In the genomic region with DNA sequence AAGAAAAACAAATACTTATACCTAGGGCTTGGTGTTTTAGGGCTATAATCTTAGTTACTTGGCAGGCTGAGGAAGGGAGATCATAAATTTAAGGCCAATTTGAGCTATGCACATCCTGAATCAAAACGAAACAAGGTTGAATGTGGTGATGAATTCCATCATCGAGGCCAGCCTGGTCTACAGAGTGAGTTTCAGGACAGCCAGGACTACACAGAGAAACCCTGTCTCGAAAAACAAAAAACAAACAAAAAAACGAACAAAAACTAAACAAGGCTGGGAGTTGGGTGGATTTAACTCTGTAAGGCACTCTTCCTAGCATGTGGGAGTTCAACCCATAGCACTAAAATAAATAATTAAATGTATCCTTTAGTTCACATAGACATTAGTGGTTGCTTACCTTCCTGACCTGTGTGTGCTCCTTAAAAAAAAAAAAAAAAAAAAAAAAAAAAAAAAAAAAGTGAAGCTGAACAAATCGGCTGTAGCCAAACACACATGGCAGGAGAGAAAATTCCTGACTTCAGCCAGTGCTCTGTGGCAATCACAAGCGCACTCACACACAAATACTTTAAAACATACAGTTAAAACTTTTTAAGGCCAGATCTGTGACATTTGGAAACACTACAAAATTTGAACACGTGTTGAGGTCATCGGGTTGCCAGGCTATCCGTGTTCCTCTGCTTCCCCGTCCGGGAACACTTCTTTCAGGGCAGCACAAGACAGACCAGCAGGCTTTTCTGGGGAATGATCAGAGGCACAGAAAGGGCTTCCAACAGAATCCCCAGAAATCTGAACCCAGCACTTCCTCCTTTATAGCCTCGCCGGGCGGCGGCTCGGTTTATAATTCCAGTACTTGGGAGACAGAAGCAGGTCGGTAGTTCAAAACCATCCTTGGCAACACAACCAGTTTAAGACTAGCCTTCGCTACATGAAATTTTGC, we compare ENCODE assay signal across 8 mouse cellular contexts. TPM values are rescaled to one million over a fixed set of nuclear protein-coding genes. Genes with fewer than 3 reads are reported as not detected.
DNase-seq lines count a peak whose midpoint lies in the region; ATAC-seq and TF ChIP-seq lines count a peak whose summit lies in the region.

No protein-coding gene starts in this region.

- H3K4me1 ChIP-seq in heart, embryonic 13.5 days = peaks cover 48% of the 10 kb centered on the region
- H3K4me1 ChIP-seq in ES-Bruce4 (ENCODE audit: control insufficient read depth, insufficient read depth, low read length) = peaks cover 3% of the 10 kb centered on the region
- peaks cover 31% of the 10 kb centered on the region for H3K4me1 ChIP-seq in forebrain, embryonic 12.5 days
- peaks cover 13 to 36% of the 10 kb centered on the region in 2 experiments for H3K4me1 ChIP-seq in liver, embryonic 14.5 days (replicated peaks; ENCODE audit: control insufficient read depth in 2 of 2, insufficient read depth in 2 of 2, low read length in 1 of 2)

- peak; percentile 2; the same call in 1 of the 2 replicates for ATAC-seq in heart, embryonic 13.5 days (ENCODE audit: extremely low read depth, insufficient number of reproducible peaks, low FRiP score, low TSS enrichment)
- ATAC-seq in forebrain, embryonic 12.5 days (ENCODE audit: low FRiP score) = no peak; the same call in 1 of the 2 replicates
- peak; percentile 4; the same call in 1 of the 2 replicates for ATAC-seq in liver, embryonic 14.5 days (ENCODE audit: insufficient read depth)

- no peak for TF ChIP-seq CTCF in ES-Bruce4 (IDR thresholded peaks at IDR 0.05; ENCODE audit: low read depth, low read length)
- TF ChIP-seq CTCF in liver, embryonic 14.5 days (IDR thresholded peaks at IDR 0.05; ENCODE audit: low read depth) = no peak

- 7% methylated on average over 18 of the region's 18 CpGs for WGBS in heart, embryonic 13.5 days
- 11% methylated on average over 18 of the region's 18 CpGs for WGBS in forebrain, embryonic 12.5 days
- WGBS in liver, embryonic 14.5 days (ENCODE audit: insufficient replicate concordance) = 4% methylated on average over 18 of the region's 18 CpGs

- peak overlapping the region; percentile 83 for H3K9ac ChIP-seq in heart, embryonic 13.5 days
- peak overlapping the region; percentile 97 for H3K9ac ChIP-seq in ES-Bruce4 (ENCODE audit: low read depth, poor library complexity, severe bottlenecking)
- peak overlapping the region; percentile 89 for H3K9ac ChIP-seq in forebrain, embryonic 12.5 days
- H3K9ac ChIP-seq in liver, embryonic 14.5 days (replicated peaks) = peak overlapping the region; percentile 96

- H3K9me3 ChIP-seq in heart, embryonic 13.5 days = no peaks in the 10 kb centered on the region
- no peaks in the 10 kb centered on the region for H3K9me3 ChIP-seq in ES-Bruce4 (replicated peaks; ENCODE audit: control insufficient read depth, insufficient read depth, low read length, poor library complexity, severe bottlenecking)
- no peaks in the 10 kb centered on the region for H3K9me3 ChIP-seq in forebrain, embryonic 12.5 days
- H3K9me3 ChIP-seq in liver, embryonic 14.5 days (ENCODE audit: control insufficient read depth, low read length) = no peaks in the 10 kb centered on the region

- peak overlapping the region; percentile 91 for H3K4me3 ChIP-seq in heart, embryonic 13.5 days
- peak overlapping the region; percentile 90 for H3K4me3 ChIP-seq in ES-Bruce4 (ENCODE audit: low read depth, low read length)
- H3K4me3 ChIP-seq in forebrain, embryonic 12.5 days (replicated peaks) = peak overlapping the region; percentile 78
- H3K4me3 ChIP-seq in liver, embryonic 14.5 days (ENCODE audit: insufficient read depth in 1 of 2, low read depth in 2 of 2, low read length in 2 of 2) = peak overlapping the region; percentile 83 to 95

- peak overlapping the region; percentile 98 for H3K4me2 ChIP-seq in heart, embryonic 13.5 days
- peak overlapping the region; percentile 92 for H3K4me2 ChIP-seq in forebrain, embryonic 12.5 days
- peak overlapping the region; percentile 94 for H3K4me2 ChIP-seq in liver, embryonic 14.5 days (ENCODE audit: low read depth)

- no peak for TF ChIP-seq POLR2A in ES-Bruce4 (IDR thresholded peaks at IDR 0.05; ENCODE audit: insufficient read depth, low read length)

- TF ChIP-seq EP300 in ES-Bruce4 (IDR thresholded peaks at IDR 0.05; ENCODE audit: insufficient read depth, low read depth, low read length) = no peak
- TF ChIP-seq EP300 in liver, embryonic 14.5 days (IDR thresholded peaks at IDR 0.05; ENCODE audit: low read depth) = no peak

- H3K27ac ChIP-seq in heart, embryonic 13.5 days (replicated peaks) = peak overlapping the region; percentile 100
- H3K27ac ChIP-seq in ES-Bruce4 (ENCODE audit: insufficient read depth, low read length) = peak overlapping the region; percentile 80
- peak overlapping the region; percentile 93 for H3K27ac ChIP-seq in forebrain, embryonic 12.5 days
- peak overlapping the region; percentile 84 for H3K27ac ChIP-seq in liver, embryonic 14.5 days

- peaks cover 33% of the 10 kb centered on the region for H3K36me3 ChIP-seq in heart, embryonic 13.5 days
- peaks cover 36% of the 10 kb centered on the region for H3K36me3 ChIP-seq in ES-Bruce4 (ENCODE audit: control insufficient read depth, insufficient read depth, low read length, poor library complexity, severe bottlenecking)
- H3K36me3 ChIP-seq in forebrain, embryonic 12.5 days (replicated peaks) = peaks cover 31% of the 10 kb centered on the region
- peaks cover 34% of the 10 kb centered on the region for H3K36me3 ChIP-seq in liver, embryonic 14.5 days (replicated peaks; ENCODE audit: control insufficient read depth, insufficient read depth, low read depth)

- intact Hi-C loops in heart, postnatal 14 days (cut with DNase I) = loop anchor here (10.0 kb wide), 2 partner anchors 406 to 466 kb away; partner anchors contain the start of gene Zfp62

- H3K27me3 ChIP-seq in heart, embryonic 13.5 days (replicated peaks) = no peaks in the 10 kb centered on the region
- no peaks in the 10 kb centered on the region for H3K27me3 ChIP-seq in ES-Bruce4 (ENCODE audit: control insufficient read depth, insufficient read depth, low read length, poor library complexity, severe bottlenecking)
- H3K27me3 ChIP-seq in forebrain, embryonic 12.5 days = no peaks in the 10 kb centered on the region
- no peaks in the 10 kb centered on the region for H3K27me3 ChIP-seq in liver, embryonic 14.5 days (ENCODE audit: control insufficient read depth, insufficient read depth, low read length)

- no peak for DNase-seq in heart, postnatal 14 days
- DNase-seq in liver, embryonic 14.5 days (ENCODE audit: low read depth in 3 of 3, low spot score in 3 of 3) = no peak
- no peak for DNase-seq in embryo, embryonic 9.5 days (ENCODE audit: extremely low spot score)
- DNase-seq in right cerebral cortex, postnatal 4 days = no peak
- DNase-seq in adrenal gland, postnatal 10 days = no peak

RNA-seq across cellular contexts. Expression of gene Rack1, which starts 0.9 kb away (rescaled TPM):
- 444 and 458 TPM in 2 replicates for polyA plus RNA-seq in heart, embryonic 13.5 days (2015; fragmentation: Nextera tagmentation; extraction: Ambion mirVana)
- 100 to 1,000 TPM; 400 to 478 TPM for total RNA-seq in heart, postnatal 14 days (2021)
- polyA plus RNA-seq in ES-Bruce4 (2011; ENCODE audit: insufficient read depth, insufficient read length, low read depth, missing spikeins) = 2,044 and 2,161 TPM in 2 replicates
- polyA plus RNA-seq in forebrain, embryonic 12.5 days (2016; fragmentation: Nextera tagmentation; extraction: Ambion mirVana) = 512 and 565 TPM in 2 replicates
- polyA plus RNA-seq in liver, embryonic 14.5 days (2012; rRNA removed) = 1,100 and 1,184 TPM in 2 replicates
- 669 and 674 TPM in 2 replicates for polyA plus RNA-seq in liver, embryonic 14.5 days (2014; fragmentation: Nextera tagmentation; extraction: Ambion mirVana)
- total RNA-seq in adrenal gland, postnatal 10 days (2021) = 100 to 1,000 TPM; 805 to 857 TPM

RNA-seq across cellular contexts. Expression of gene Trim41, which starts 17.9 kb away (rescaled TPM):
- polyA plus RNA-seq in heart, embryonic 13.5 days (2015; fragmentation: Nextera tagmentation; extraction: Ambion mirVana) = 3.2 TPM in 2 replicates
- 10 to 100 TPM; 26.4 to 27.0 TPM for total RNA-seq in heart, postnatal 14 days (2021)
- polyA plus RNA-seq in ES-Bruce4 (2011; ENCODE audit: insufficient read depth, insufficient read length, low read depth, missing spikeins) = 29.6 and 32.2 TPM in 2 replicates
- polyA plus RNA-seq in forebrain, embryonic 12.5 days (2016; fragmentation: Nextera tagmentation; extraction: Ambion mirVana) = 6.2 and 6.8 TPM in 2 replicates
- polyA plus RNA-seq in liver, embryonic 14.5 days (2012; rRNA removed) = 8.2 and 9.2 TPM in 2 replicates
- polyA plus RNA-seq in liver, embryonic 14.5 days (2014; fragmentation: Nextera tagmentation; extraction: Ambion mirVana) = 1.0 and 1.3 TPM in 2 replicates
- total RNA-seq in adrenal gland, postnatal 10 days (2021) = 10 to 100 TPM; 42.3 to 42.7 TPM

RNA-seq across cellular contexts. Expression of gene Trim7, which starts 26.7 kb away (rescaled TPM):
- 0.56 and 0.88 TPM in 2 replicates for polyA plus RNA-seq in heart, embryonic 13.5 days (2015; fragmentation: Nextera tagmentation; extraction: Ambion mirVana)
- 10 to 100 TPM; 23.4 to 23.9 TPM for total RNA-seq in heart, postnatal 14 days (2021)
- 8.1 and 8.7 TPM in 2 replicates for polyA plus RNA-seq in ES-Bruce4 (2011; ENCODE audit: insufficient read depth, insufficient read length, low read depth, missing spikeins)
- 0.76 and 1.00 TPM in 2 replicates for polyA plus RNA-seq in forebrain, embryonic 12.5 days (2016; fragmentation: Nextera tagmentation; extraction: Ambion mirVana)
- 0.09 and 0.23 TPM in 2 replicates for polyA plus RNA-seq in liver, embryonic 14.5 days (2012; rRNA removed)
- polyA plus RNA-seq in liver, embryonic 14.5 days (2014; fragmentation: Nextera tagmentation; extraction: Ambion mirVana) = 0.04 and 0.13 TPM in 2 replicates
- 10 to 100 TPM in 1 of 2 experiments, 1 to 10 TPM in 1; 5.3 to 12.0 TPM for total RNA-seq in adrenal gland, postnatal 10 days (2021)

RNA-seq across cellular contexts. Expression of gene Gm12184, which starts 27.2 kb away (rescaled TPM):
- polyA plus RNA-seq in heart, embryonic 13.5 days (2015; fragmentation: Nextera tagmentation; extraction: Ambion mirVana) = 0.53 and 1.2 TPM in 2 replicates
- total RNA-seq in heart, postnatal 14 days (2021) = 1 to 10 TPM; 2.6 to 3.0 TPM
- 88.5 and 95.4 TPM in 2 replicates for polyA plus RNA-seq in ES-Bruce4 (2011; ENCODE audit: insufficient read depth, insufficient read length, low read depth, missing spikeins)
- polyA plus RNA-seq in forebrain, embryonic 12.5 days (2016; fragmentation: Nextera tagmentation; extraction: Ambion mirVana) = 6.8 and 9.4 TPM in 2 replicates
- 9.6 and 12.4 TPM in 2 replicates for polyA plus RNA-seq in liver, embryonic 14.5 days (2012; rRNA removed)
- 1.6 and 2.8 TPM in 2 replicates for polyA plus RNA-seq in liver, embryonic 14.5 days (2014; fragmentation: Nextera tagmentation; extraction: Ambion mirVana)
- 1 to 10 TPM; 2.5 to 4.9 TPM for total RNA-seq in adrenal gland, postnatal 10 days (2021)
